Mouse (Mus musculus) induced T-regulatory cell, adult 2 months (primary cell): ENCODE results near the gene Cox19.

Source experiments
- DNase-seq: peaks from one replicate; pipeline ENCODE4 v3.0.0-alpha.2; 2012; ENCODE audit warnings: low read depth

The Cox19 gene

DNA sequence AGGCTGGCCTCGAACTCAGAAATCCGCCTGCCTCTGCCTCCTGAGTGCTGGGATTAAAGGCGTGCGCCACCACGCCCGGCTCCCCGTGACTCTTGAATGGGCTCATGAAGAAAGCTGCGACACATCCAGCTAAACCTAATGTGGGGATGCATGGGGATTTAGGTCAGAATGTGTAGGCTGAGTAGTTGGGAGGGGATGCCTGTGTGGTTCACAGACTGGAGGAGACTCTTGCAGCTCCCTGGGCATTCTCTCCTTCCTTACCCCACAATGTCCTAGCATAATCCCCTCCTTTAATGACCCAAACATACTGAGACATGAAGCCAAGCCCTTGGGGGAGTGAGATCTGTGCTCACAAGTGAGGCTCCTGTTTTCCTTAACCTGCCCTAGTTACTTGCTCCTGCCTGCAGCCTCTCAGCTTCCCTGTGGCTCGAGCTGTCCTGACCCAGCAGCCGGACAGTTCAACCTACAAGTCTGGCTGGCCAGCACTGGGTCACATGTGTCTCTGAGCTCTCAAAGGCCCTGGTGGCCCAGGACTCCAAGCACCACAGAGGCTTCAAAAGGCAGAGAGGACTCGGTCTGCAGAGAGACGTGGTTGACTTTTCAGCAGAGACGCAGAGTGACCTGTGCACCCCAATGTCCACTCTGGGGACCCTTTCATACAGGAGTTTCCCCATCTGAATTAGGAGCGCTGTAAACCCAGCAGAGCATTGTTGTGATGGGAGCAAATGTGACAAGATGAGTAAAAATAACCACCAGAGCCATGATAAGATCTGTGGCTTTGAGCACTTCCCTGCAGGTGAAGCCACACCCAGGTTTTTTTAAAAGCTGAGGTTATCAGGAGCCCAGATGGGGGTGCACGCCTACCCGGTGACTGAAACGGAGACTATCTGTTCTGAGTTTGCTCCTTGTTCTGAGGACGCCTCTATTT, 30.6 kb upstream of the Cox19 start:
- peak; percentile 96 for DNase-seq

DNA sequence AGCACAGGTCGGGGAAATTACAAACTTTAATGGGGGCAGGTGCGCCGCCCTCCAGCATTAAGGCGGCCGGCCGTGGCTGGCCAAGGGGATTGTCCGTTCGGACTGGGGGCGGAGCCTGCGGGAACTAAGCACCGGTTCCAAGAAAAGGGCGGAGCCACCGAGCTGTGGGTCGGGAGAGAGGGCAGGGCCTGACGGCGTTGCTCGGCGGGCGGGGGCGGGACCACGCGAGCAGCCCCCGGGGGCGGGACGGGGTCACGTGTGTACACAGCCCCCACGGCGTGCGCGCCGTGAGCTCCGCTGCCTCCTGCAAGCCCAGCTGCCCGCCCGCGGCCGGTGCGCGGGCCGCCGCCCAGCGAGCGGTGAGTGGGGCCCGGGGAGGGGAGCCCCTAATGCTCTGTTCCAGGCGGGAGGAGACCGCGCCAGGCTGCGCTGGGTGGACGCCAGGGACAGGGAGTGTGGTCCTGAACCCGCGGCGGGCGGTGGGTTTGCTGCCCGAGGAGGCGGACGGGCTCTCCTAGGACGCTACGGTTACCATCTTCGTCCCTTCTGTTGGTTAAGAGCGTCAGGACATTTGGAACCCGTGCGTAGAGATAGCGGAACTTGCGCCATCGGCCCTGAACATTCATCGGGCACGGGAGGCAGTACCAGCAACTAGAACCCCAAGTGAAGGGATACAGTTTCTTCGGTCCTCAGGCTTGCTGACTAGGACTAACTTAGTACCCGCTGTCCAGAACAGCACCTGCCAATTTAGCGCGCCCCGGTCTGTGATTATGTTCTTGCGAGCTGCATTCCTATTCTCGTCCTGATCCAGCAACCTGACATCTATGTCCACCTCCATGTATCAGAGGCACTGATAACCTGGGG, 29.4 kb upstream of the Cox19 start:
- peak; percentile 92 for DNase-seq

DNA sequence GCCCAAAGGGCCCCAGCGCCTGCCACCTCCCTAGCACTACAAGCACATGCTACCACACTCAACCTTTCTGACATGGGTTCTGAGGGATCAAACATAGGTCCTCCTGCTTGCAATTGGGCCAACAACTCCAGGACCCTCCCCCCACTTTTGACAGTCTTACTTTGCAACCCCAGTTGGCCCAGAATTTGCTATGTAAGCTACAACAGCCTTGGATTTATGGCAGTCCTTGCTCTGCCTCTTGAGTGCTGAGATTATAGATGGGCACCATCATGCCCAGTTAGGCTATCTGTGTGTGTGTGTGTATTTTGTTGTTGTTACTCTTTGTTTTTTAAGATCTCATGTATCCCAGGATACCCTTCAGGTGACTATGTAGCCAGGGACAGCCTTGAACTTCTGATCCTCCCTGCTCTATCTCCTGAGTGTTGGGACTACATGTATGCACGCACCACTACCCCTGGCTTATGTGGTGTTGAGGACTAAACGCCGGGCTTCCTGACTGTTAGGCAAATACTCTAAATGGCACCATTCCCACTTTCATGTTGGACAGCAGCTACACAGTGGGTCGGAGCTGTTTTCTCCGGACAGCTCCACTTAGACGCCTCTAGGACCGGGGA, 28.7 kb upstream of the Cox19 start:
- DNase-seq = peak; percentile 63

DNA sequence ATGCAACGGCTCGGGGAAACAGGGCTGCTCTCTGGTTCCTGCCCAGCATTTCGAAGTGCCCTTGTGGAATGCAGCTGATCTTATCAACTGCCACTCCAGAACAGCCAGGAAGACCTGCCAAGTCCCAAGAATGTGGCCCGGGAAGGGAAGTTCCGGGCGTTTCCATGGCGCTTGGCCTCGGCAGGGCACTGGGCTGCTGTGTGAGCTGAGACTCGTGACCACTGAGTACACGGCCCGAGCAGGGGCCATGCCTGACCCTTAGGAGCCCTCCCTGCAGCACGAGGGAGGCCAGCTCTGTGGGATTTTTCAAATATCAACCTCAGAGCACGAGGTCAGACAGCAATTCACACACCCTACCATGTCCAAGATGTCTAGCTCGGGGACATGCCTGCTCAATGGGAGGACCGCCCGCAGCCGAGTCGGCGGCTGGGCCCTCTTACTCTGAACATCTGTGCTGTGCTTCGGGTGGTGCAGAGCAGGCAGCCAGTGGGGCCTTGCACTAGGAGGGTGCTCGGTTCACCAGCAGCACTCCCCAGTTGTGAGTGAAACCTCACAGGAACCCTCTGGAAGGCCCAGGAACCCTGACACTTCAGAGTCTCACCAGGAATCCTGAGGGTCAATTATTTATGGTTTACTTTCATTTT, 27.9 kb upstream of the Cox19 start:
- peak; percentile 27 for DNase-seq

DNA sequence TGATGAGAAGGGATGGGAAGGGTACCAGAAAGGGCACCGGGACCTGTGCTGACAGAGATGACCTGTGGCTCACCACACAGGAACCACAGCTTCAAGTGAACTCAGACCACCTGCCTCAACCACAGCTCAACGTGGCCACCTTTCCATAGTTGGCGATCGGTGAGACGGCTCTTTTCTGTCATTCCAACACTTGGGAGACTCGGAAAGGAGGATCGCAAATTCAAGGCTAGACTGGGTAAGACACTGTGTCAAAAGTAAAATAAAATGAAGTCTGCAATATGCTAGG, 27.0 kb upstream of the Cox19 start:
- DNase-seq = peak; percentile 54

DNA sequence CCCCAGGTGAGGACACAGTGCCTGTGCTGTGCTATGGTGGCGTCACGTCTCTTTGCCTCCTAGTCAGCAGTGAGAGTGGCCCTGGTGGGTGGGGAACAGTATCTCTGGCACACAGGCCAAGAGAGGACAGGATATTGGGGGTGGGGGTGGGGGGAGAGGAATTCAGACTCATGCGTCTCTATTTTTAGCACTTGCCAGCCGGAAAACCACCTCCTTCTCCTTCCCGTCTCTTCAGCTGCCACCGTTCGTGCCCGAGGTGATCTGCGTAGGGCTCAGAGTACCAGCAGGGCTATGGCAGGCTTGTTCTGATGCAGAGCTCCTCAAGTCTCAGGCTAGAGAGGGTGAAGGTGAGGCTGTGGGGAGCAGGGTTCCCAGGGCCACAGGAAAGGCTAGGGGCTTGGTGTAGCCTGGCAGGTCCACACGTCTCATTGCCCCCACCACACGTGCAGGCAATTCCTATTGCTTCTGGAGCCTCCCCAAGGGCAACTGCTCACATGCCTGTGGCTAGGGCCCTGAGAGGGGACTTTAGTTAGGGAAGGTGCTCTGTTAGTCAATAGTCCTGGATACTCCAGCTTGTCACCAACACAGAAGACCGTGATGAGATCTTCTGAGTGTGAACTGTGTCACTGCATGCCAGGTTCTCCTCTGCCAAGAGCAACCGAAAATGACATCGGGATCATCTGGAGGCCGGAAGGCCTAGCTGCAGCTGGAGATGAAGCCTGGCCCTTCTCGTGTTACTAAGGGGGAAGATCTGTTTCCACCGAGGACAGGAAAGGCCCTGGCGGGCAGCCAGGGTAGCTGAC, 26.5 kb upstream of the Cox19 start, which contains the start of gene Gpr146:
Gene Gpr146, plus strand, starts transcription at position 230 of the 803 bp plus-strand sequence.
- peak; percentile 77 for DNase-seq

DNA sequence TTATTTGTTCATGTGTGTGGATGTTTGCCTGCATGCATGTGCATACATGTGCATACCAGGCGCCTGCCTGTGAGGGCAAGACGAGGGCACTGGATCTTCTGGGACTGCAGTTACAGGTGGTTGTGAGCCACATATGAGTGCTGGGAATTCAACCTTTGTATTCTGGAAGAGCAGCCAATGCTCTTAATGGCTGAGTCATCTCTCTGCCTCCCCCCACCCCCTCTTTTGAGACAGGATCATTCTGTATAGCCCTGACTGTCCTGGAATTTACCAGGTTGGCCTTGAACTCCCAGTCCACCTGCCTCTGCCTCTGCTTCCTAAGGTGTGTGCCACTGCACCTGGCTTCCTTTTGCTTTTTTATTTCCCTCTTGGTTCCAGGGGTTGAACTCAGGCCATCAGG, 23.6 kb upstream of the Cox19 start:
- DNase-seq = no peak

DNA sequence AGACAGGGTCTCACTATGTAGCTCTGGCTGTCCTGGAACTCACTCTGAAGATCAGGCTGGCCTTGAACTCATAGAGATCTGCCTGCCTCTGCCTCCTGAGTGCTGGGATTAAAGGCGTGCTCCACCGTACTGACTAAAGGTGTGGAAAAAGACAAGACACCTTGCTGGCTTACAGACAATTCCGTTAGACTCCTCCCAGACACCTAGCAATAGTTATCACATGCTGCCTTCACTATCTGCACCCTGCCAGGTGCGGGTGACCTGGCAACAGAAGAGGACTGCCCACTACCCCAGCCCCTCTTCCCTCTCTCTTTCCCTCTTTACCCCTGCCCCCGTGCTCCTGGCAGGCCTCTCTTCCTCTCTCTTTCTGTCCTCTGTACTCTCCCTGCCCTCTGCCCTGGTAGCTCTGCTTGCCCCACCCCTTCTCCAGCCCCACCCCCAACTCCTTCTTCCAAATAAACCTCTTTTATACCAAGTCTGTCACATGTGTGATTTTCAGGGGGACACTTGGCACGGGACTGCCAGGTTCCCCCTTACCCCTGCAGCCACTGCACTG, 22.7 kb upstream of the Cox19 start:
- DNase-seq = no peak

DNA sequence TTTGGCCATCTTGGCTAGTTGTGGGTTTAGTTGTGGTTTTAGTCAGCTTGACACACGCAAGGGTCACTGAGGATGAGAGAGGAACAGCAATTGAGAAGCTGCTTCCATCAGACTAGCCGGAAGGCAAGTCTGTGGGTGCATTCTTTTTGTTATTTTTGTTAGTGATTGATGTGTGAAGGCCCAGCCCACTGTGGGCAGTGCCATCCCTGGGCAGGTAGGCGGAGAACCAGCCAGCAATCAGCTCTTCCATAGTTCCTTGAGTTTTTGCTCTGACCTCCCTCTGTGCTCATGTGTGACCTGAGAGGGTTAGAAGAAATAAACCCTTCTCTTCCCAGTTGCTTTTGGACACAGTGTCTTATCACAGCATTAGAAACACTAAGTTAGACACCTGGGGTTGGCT, 21.9 kb upstream of the Cox19 start:
- no peak for DNase-seq

DNA sequence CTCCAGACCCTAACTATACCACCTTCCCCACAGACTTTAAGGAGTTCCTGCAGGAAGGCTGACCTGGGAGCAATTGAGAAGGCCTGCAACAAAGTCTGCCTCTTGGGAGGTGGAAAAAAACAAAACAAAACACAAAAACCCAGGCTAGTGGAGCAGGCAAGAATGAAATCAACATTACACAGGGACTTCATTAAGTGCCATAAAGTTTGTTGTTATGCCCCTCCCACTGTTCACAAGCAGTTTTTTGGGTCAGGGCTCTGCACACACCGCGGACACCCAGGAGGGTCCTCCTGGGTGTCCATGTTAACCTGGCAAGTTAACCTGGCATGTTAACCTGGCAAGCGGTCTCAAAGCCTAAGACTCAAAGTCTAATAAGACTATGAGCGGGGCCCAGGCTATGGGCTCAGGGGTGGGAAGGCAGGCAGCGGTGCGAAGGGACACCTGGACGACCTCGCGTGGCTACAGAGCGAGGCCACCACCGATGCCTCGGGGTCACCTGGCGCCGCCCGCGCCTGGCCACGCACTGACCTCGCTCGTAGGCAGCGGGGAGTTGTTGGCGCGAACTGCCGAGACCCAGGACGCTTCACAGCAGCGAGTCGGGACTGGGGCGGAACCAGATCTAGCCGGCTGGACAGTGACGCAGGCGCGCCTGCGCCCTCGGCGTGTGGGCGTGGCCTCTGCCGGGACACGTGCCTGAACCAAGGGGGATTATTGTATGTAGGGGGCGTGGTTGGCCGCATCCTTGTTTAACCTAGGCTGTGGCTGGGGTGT, 20.6 kb upstream of the Cox19 start:
- DNase-seq = peak; percentile 94

DNA sequence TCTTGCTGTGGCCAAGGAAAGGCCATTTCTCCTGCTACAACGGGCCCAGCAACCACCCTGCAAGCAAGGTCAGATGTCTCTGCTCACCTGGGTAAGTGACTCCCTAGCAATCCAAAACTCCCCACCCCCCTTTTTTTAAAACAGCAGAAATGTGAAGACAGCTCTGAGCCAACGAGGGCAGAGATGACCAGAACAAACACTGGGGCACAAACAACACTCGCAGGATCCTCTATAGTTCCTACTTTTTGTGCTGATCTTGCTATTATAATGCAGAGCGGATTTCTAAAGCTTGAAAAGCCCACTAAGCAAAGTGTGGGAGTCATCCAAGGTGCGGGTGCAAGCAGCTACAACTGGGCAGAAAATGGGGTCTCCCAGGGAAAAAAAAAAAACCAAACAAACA, 19.9 kb upstream of the Cox19 start:
- DNase-seq = no peak

DNA sequence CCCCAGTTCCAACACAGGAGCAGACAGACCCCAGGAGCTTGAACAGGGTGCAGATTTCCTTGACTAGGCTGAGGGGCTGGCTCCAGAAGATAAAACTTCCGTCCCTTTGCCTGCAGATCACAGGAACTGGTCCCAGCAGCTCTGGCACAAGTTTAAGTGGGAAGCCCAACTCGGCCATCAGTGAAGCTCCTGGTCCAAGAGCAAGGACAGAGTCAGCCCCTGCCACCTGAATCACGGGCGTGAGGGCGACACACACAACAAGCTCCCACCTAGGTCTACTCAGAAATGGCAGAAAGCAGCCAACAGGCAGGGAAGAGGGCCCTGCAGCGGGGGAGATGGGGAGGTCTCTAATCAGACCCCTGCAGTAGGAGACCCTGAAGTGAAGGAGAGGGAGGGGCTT, 19.1 kb upstream of the Cox19 start:
- DNase-seq = no peak

DNA sequence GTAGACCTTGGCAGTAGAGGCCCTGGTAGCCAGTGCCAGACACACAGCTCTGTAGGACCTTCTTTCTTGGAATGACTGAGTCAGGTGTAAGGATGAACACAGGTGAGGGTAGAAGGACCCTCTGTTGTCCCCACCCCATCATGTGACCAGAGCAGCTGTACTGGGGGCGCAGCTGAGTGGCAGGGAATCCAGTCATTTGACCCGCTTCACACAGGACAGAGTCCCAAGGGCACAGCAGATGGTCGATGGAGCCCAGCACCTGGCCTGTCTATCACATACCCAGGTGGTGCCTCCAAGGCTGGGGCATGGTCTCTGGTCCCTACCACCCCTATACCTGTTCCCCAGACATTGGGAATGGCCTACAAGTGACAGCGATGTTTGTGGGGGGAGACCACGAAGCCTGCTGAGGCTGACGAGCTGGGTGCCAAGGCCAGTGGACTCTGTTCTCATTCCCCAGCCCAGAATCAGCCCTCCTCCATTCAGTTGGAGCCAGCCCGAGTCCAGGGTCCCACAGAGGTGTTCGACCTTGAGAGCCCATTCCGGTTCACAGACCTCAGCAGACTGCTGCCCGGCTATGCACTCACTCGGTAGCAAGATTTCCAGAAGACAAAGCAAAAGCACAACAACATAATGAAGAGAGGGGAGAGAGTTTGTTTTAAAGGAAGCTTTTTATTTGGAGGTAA, 17.6 kb upstream of the Cox19 start:
- DNase-seq = no peak

DNA sequence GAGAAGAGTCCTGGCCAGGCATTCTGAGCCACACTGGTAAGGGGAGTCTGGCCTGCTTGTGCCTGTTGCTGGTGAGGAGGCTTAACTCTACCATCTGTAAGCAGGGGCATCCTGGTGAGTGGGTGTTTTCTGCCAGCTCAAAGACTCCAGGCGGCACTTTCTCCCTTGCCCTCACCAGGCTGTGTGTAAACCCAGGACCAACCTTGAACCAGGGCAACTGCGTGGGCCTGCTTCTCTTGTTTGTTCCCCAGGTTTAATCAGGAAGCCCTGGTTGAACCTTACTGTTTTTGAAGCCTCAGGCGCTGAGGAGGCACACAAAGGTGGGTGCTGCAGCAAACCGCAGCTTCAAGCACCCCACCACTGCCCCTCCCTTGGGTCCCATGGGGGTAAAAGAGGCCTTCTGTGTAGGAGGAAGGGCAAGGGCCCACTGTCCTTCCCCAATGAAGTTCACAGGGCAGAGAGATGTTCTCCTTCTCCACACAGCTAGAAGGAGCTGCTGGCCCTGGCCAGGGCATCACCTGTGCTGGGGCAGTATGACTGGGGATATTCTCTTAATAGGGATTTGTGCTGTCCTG, 16.8 kb upstream of the Cox19 start:
- DNase-seq = no peak

DNA sequence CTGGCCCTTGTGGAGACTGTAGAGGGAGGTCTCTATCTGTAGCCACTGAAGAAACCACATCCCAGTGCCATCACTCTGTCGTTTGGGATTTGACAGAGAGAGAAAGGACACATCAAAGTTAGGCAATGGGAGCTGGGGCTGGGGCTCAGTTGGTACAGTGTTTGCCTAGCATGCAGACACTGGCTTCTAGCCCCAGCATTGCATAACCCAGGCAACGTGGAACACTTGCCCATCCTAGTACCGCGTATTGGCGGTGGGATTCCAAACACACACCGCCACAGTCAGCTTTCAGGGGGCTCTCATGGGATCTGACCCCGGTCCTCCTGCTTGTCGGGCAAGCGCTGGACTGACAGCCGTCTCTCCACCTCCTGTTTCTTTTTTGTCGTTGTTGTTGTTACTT, 15.3 kb upstream of the Cox19 start:
- no peak for DNase-seq

DNA sequence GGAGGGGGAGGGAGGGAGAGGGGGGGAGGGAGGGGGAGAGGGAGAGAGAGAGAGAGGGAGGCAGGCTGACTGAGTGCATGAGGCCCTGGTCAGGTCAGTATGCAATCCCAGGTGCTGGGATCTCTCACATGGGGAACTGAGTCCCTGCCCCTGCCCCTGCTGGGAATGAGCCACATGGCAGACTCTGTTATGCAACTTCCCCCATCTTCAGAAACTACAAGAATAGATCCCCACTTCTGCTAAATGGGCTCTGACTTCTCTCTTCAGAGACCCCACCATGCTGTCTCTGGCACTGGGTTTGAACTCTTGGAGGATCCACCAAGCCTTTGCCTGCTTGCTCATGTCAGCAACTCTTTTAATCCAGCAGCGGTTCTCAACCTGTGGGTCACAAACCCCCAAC, 14.6 kb upstream of the Cox19 start:
- DNase-seq = no peak

DNA sequence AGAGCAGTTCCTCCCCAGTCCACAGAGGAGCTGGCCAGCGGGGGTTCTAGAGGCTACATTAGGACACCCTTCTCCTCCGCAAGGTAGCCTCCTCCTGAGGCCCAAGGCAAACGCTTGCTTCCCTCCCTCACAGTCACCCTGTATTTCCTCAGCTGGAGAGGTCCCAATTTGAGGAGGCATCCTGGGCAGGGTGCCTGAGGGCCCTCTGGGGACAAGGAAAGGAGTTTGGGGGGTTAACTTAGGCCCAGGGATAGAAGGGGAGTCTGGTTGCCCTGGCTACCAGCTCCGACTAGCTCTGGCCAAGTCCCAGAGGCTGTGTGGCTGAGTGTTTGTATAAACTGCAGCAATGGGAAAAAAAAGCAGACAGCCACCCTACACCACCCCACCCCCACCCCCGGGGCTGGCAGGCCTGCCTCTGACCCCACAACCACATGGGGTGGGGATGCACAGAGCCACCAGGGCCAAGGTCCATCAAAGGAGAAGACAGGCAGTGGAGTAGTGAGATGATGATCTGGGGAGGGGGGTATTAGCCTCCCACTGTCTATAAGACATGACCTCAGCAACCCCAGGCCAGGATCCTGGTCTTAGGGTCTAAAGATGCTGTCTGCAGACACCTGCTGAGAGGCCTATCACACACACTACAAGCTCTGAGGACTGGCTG, 13.8 kb upstream of the Cox19 start:
- DNase-seq = no peak

DNA sequence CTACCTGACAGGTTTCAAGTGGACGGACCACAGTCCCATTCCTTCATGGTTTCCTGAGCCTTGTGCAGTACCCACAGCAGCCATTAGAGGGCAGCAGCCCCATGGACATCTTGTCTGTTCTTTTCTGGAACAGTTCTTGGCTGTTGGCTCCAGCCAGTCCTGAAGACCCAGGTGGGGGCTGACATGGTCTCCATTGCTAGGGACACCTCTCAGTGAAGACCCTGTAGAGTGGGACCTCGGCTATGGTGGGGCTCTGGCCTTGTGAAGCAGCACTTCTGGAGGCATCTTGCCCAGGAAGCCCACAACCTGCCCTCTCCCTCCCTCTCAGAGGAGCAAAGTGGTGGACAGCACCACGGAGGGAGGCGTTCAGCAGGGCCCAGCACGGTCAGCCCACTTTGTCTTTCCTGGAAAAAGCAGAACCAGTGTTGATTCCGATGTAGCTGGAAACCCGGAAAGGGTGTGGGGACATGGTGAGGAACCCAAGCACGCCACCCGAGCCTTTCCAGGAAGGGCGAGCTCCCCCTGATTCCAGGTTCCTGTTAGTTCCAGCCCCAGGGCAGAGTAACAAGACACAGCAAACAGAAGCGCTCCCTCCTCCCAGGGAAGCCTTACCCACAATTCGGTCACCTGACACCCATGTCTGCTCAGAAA, 13.2 kb upstream of the Cox19 start:
- DNase-seq = peak; percentile 93
